Mouse (Mus musculus) thymus, adult 2 months (tissue): Measurements from ENCODE around the gene Srrm1. TPM values are rescaled to one million over a fixed set of nuclear protein-coding genes. Genes with fewer than 3 reads are reported as not detected.

Experiments
- DNase-seq: peaks from one replicate; pipeline ENCODE4 v3.0.0; 2021
- H3K27ac ChIP-seq: fragments of 200-500 bp; 2 replicates; pipeline ENCODE4 v1.5.1; 2012; ENCODE audit warnings: low read length, control low read depth; ENCODE audit not compliant: control insufficient read depth, insufficient read depth
- H3K27me3 ChIP-seq: fragments of 200-500 bp; 2 replicates; pipeline ENCODE4 v1.6.1; 2012; ENCODE audit warnings: mild to moderate bottlenecking, low read length, moderate library complexity, mixed read lengths; ENCODE audit not compliant: control insufficient read depth, insufficient read depth
- H3K36me3 ChIP-seq: fragments of 200-500 bp; 2 replicates; pipeline ENCODE4 v1.6.1; 2012; ENCODE audit warnings: mild to moderate bottlenecking, low read length, moderate library complexity; ENCODE audit not compliant: control insufficient read depth, insufficient read depth
- H3K4me1 ChIP-seq: fragments of 200-500 bp; replicated peaks from 2 replicates; pipeline ENCODE4 v1.6.1; 2012; ENCODE audit warnings: low read length; ENCODE audit not compliant: control insufficient read depth, insufficient read depth
- H3K4me3 ChIP-seq: fragments of 200-500 bp; 2 replicates; pipeline ENCODE4 v1.5.1; 2012; ENCODE audit warnings: mild to moderate bottlenecking, low read length, control low read depth, moderate library complexity; ENCODE audit not compliant: control insufficient read depth, insufficient read depth
- CTCF ChIP-seq: fragments of 200-500 bp; IDR thresholded peaks from 2 replicates; pipeline ENCODE4 v1.5.1; 2012; ENCODE audit warnings: mild to moderate bottlenecking, control low read depth, low read length, moderate library complexity, borderline replicate concordance; ENCODE audit not compliant: control insufficient read depth, poor library complexity, insufficient read depth; ENCODE audit errors: extremely low read depth
- POLR2A ChIP-seq: fragments of 200-500 bp; IDR thresholded peaks from 2 replicates; pipeline ENCODE4 v1.6.1; 2012; ENCODE audit warnings: mild to moderate bottlenecking, low read length, control low read depth, moderate library complexity; ENCODE audit not compliant: control insufficient read depth, poor library complexity, insufficient read depth; ENCODE audit errors: extremely low read depth
- WGBS: fragments of 180-500 bp; shearing (Covaris S2); methylation state at CpG from one replicate; pipeline ENCODE4 v1.1.7; 2018; 5-methylcytosine and 5-hydroxymethylcytosine counted together
- polyA plus RNA-seq: library from polyadenylated mRNA; depleted of rRNA; stranded (reverse); fragments of >200 nt; gene quantifications from 2 replicates; pipeline ENCODE4 v1.2.3, GENCODE M21; 2012

Gene Srrm1
- polyA plus RNA-seq, 1 experiment = 41.0 TPM

DNA sequence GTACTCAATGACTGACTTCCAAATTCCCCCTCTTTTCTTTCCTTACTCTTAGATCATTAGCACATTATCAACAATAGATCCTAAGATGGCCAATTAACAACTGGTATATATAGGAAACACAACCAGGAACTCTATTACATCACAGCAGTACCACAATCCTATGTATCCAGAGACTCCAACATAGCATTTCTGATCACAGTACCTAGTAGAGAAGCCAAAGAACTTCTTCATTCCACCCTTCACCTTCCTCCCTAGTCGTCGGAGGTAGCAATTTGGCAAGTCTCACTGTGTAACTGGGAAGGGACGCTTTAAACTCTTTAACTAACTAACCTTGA lies 17.1 kb downstream of the Srrm1 start:
- 87% methylated on average over 3 of the region's 3 CpGs for WGBS
- DNase-seq = no peak
- no peaks in the 10 kb centered on the region for H3K4me1 ChIP-seq
- H3K36me3 ChIP-seq = peaks cover 98% of the 10 kb centered on the region
- H3K4me3 ChIP-seq = no peak overlapping the region
- no peaks in the 10 kb centered on the region for H3K27me3 ChIP-seq
- TF ChIP-seq POLR2A (no peak), CTCF (no peak)
- H3K27ac ChIP-seq = no peak overlapping the region

DNA sequence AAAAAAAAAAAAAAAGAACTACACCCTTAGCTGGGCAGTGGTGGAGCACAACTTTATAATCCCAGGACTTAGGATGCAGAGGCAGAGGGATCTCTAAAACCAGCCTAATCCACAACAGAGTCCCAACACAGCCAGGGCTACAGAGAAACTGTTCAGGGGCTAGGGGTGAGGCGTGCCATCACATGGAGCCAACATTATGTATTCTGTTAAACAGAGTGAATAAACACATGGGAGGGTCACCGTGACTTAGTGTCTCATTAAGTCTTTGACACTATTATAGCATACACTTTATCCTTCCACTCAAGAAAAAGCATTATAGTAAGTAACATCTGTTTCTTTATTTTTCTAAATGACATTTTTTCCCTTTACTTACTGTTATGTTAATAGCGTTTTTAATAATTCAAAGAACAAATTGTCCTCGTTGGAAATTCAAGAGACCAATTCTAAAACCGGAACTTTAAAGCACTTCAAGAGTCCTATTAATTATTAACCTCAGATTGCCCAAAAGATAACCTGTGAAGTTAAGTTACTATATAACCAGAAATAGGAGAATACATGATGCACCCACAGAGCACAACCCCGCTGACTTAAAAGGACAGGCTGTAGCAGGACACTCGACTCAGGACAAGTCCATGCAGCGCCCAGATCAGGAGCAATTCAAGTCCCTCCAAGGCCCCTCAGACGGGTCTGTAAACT lies 17.6 kb downstream of the Srrm1 start:
- no peak overlapping the region for H3K4me3 ChIP-seq
- H3K4me1 ChIP-seq = no peaks in the 10 kb centered on the region
- no peak for DNase-seq
- 92% methylated on average over 9 of the region's 9 CpGs for WGBS
- no peaks in the 10 kb centered on the region for H3K27me3 ChIP-seq
- H3K36me3 ChIP-seq = peaks cover 98% of the 10 kb centered on the region
- TF ChIP-seq CTCF (no peak), POLR2A (no peak)
- H3K27ac ChIP-seq = no peak overlapping the region

DNA sequence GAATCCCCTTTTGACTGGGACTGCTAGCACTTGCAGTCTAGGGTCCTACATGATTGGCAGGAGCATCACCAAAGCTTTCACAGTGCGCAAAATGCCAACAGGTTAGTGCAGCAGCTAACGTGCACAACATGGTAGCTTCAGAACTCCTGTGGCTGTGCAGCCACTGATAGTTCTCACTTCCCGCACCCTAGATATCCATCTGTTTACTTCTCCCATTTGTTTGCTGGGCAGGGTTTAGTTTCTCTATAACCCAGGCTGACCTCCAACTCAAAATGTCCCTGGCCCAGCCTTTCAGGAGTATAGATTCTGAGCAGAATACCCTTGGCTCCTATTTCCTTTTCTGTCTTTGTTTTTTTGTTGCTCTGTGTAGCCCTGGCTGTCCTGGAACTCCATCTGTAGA lies 26.7 kb downstream of the Srrm1 start:
- DNase-seq = no peak
- Histone ChIP-seq H3K4me1 (no peaks in the 10 kb centered on the region), H3K27ac (no peak overlapping the region), H3K36me3 (peaks cover 84% of the 10 kb centered on the region), H3K4me3 (no peak overlapping the region), H3K27me3 (no peaks in the 10 kb centered on the region)
- 94% methylated on average over 3 of the region's 3 CpGs for WGBS
- TF ChIP-seq POLR2A = no peak
- no peak for TF ChIP-seq CTCF

DNA sequence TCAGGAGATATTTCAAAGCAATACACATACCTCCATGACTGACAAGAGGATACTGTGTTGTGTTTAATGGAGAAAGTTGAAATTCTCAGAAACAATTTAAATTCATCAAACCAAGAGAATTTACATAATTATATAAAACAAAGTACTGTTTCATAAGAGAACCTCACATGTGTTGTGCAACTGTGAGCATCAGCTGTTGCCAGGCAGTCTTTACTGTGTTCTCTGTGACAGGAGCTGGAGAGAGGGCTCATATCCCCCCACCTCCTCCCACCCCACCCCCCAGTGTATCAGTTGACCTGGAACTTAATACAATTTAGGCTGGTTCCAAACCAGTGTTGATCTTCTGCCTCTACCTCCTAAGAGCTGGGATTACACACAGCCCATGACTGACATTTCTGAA lies 27.1 kb downstream of the Srrm1 start:
- H3K36me3 ChIP-seq = peaks cover 84% of the 10 kb centered on the region
- TF ChIP-seq POLR2A (no peak), CTCF (no peak)
- H3K4me1 ChIP-seq = no peaks in the 10 kb centered on the region
- H3K27ac ChIP-seq = no peak overlapping the region
- H3K27me3 ChIP-seq = no peaks in the 10 kb centered on the region
- H3K4me3 ChIP-seq = no peak overlapping the region
- no peak for DNase-seq

DNA sequence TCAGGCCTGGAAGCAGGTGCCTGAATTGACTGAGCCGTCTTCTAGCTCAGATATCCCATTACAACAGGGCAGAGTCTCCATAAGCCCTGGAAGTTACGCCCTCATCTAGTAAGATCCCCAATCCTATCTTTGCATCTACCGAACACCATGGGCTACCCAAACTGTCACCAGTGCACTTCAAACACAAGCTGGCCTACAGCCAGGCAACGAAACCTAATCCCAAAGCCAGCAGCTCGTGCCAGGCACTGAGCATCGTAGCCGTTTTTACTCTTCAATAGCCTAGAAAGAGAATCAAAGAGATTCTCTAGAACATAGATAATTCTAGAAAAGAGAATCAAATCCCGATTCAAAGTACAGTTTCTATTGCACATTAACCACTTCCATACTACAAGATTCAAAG lies 30.1 kb downstream of the Srrm1 start:
- no peak for DNase-seq
- no peak overlapping the region for H3K4me3 ChIP-seq
- H3K4me1 ChIP-seq = no peaks in the 10 kb centered on the region
- H3K27ac ChIP-seq = no peak overlapping the region
- no peaks in the 10 kb centered on the region for H3K27me3 ChIP-seq
- 94% methylated on average over 8 of the region's 8 CpGs for WGBS
- peaks cover 78% of the 10 kb centered on the region for H3K36me3 ChIP-seq
- TF ChIP-seq CTCF (no peak), POLR2A (no peak)

DNA sequence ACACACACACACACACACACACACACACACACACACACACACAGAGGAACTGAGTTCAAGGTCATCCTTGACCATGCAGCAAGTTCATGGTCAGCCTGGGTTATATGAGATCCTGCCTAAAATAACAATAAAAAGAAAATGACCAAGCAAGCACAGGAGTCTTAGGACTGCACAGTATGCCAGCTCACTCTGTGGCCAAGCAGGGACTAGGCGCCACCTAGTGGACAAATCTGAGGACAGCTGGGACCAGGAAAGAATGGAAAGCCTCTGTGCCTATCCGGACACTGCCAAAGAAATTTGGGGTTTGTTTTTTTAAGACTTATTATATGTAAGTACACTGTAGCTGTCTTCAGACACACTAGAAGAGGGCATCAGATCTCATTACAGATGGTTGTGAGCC lies 35.2 kb downstream of the Srrm1 start:
- no peak overlapping the region for H3K4me3 ChIP-seq
- H3K4me1 ChIP-seq = peaks cover 14% of the 10 kb centered on the region
- DNase-seq = peak; percentile 46
- peak; percentile 60; the same call in 1 of the 2 replicates for TF ChIP-seq CTCF
- TF ChIP-seq POLR2A = no peak
- H3K36me3 ChIP-seq = peaks cover 38% of the 10 kb centered on the region
- 30% methylated on average over 2 of the region's 2 CpGs for WGBS
- no peaks in the 10 kb centered on the region for H3K27me3 ChIP-seq
- no peak overlapping the region for H3K27ac ChIP-seq

DNA sequence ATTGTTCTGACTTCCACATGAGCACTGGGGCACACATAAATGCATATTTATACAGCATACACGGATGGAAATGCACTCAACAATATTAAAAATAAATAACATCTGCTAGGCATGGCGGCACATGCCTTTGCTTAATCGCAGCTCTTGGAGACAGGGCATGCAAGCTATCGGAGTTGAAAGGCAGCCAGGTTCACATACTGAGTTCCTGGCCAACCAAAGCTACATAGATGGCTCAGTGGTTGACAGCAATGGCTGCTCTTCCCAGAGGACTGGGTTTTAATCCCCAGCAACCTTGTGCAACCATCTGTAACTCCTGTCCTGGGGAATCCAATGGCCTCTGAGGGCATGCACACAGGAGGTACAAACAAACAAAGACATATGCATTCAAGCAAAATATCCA lies 35.6 kb downstream of the Srrm1 start:
- H3K4me3 ChIP-seq = no peak overlapping the region
- DNase-seq = no peak
- WGBS = 95% methylated on average over 4 of the region's 4 CpGs
- peaks cover 33% of the 10 kb centered on the region for H3K36me3 ChIP-seq
- peaks cover 19% of the 10 kb centered on the region for H3K4me1 ChIP-seq
- H3K27ac ChIP-seq = no peak overlapping the region
- no peaks in the 10 kb centered on the region for H3K27me3 ChIP-seq
- TF ChIP-seq CTCF = no peak
- TF ChIP-seq POLR2A = no peak
